Mouse (Mus musculus) embryonic facial prominence, embryonic 13.5 days (tissue): ENCODE measurements at regions not wholly inside any gene's neighbourhood (a gene's known extent, or its start where the extent isn't known, plus 50 kb on each side); places are given as distances from the start of the nearest gene placed in this dataset.
A peak's percentile ranks its signal among the peaks of the same experiment; 100 is the strongest.

Experiments used
- ATAC-seq: fragments of 200-750 bp; cut with Nextera tagmentation; 2 replicates; pipeline ENCODE4 v1.8.0; 2017; ENCODE audit warnings: low read depth; ENCODE audit not compliant: insufficient number of reproducible peaks, insufficient read depth, low FRiP score, low TSS enrichment
- H3K27ac ChIP-seq: fragments of 300-500 bp; sonication (generic); 2 replicates; pipeline ENCODE4 v1.5.1; 2015; ENCODE audit warnings: moderate library complexity, mild to moderate bottlenecking, inconsistent platforms
- H3K27me3 ChIP-seq: fragments of 300-500 bp; sonication (generic); 2 replicates; pipeline ENCODE4 v1.6.1; 2015; ENCODE audit warnings: mild to moderate bottlenecking, inconsistent platforms
- H3K36me3 ChIP-seq: fragments of 300-500 bp; sonication (generic); 2 replicates; pipeline ENCODE4 v1.6.1; 2015; ENCODE audit warnings: mild to moderate bottlenecking, inconsistent platforms
- H3K4me1 ChIP-seq: fragments of 300-500 bp; sonication (generic); 2 replicates; pipeline ENCODE4 v1.6.1; 2015; ENCODE audit warnings: inconsistent platforms
- H3K4me2 ChIP-seq: fragments of 300-500 bp; sonication (generic); 2 replicates; pipeline ENCODE4 v1.6.1; 2015; ENCODE audit warnings: moderate library complexity, mild to moderate bottlenecking, inconsistent platforms
- H3K4me3 ChIP-seq: fragments of 300-500 bp; sonication (generic); 2 replicates; pipeline ENCODE4 v1.5.1; 2015; ENCODE audit warnings: mild to moderate bottlenecking, inconsistent platforms
- H3K9ac ChIP-seq: fragments of 300-500 bp; sonication (generic); 2 replicates; pipeline ENCODE4 v1.6.1; 2015; ENCODE audit warnings: mild to moderate bottlenecking, inconsistent platforms
- H3K9me3 ChIP-seq: fragments of 300-500 bp; sonication (generic); 2 replicates; pipeline ENCODE4 v1.6.1; 2016; ENCODE audit warnings: inconsistent platforms
- WGBS: fragments of 180-500 bp; shearing (Covaris S2); methylation state at CpG from one replicate; pipeline ENCODE4 v1.1.7; 2015; ENCODE audit warnings: mixed read lengths; 5-methylcytosine and 5-hydroxymethylcytosine counted together

DNA sequence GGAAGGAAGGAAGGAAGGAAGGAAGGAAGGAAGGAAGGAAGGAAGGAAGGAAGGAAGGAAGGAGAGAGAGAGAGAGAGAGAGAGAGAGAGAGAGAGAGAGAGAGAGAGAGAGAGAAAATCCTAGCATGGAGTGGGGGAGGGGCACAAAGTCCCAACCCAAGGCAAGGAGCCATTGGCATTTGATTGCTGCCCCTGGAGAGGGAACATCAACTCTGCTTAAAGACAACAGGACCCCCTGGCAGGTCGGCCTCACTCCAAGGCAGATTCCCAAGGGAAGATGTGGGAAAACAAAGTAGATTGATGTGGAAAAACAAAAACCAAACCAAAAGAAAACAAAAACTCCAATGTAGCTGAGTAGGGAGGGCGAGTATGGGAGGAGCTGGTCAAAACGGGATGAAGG lies 49.9 kb upstream of the Fzd10 start:
- no peak for ATAC-seq
- H3K27ac ChIP-seq: no peak overlapping the region
- WGBS: 18% methylated on average over 3 of the region's 3 CpGs
- no peak overlapping the region for H3K4me2 ChIP-seq
- peaks cover 17% of the 10 kb centered on the region for H3K4me1 ChIP-seq
- H3K27me3 ChIP-seq: peaks cover 21% of the 10 kb centered on the region
- no peaks in the 10 kb centered on the region for H3K36me3 ChIP-seq
- no peak overlapping the region for H3K9ac ChIP-seq
- no peak overlapping the region for H3K4me3 ChIP-seq
- no peaks in the 10 kb centered on the region for H3K9me3 ChIP-seq

DNA sequence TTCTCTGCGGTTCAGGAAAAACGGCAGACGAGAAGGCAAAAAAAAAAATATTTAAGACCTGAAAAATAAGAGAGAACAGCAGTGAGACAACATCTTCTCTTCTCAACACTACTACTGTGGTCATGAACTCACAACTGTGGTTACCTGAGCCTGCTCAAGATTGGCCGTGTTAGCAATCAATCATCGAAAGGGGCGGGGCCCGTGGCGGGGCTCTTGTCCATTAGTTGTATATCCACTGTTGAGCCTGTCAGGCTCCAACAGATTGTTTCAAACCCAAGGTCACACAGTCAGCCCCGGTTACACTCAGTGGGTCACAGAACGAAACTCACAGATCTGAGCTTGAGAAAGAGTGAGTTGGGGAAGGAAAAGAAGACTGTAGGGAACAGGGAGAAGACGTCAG lies 50.8 kb upstream of the Fzd10 start:
- H3K27ac ChIP-seq: no peak overlapping the region
- peaks cover 17% of the 10 kb centered on the region for H3K4me1 ChIP-seq
- no peak for ATAC-seq
- WGBS: 85% methylated on average over 11 of the region's 11 CpGs
- no peak overlapping the region for H3K9ac ChIP-seq
- H3K9me3 ChIP-seq: no peaks in the 10 kb centered on the region
- no peaks in the 10 kb centered on the region for H3K36me3 ChIP-seq
- H3K4me2 ChIP-seq: no peak overlapping the region
- peaks cover 25% of the 10 kb centered on the region for H3K27me3 ChIP-seq
- H3K4me3 ChIP-seq: no peak overlapping the region

DNA sequence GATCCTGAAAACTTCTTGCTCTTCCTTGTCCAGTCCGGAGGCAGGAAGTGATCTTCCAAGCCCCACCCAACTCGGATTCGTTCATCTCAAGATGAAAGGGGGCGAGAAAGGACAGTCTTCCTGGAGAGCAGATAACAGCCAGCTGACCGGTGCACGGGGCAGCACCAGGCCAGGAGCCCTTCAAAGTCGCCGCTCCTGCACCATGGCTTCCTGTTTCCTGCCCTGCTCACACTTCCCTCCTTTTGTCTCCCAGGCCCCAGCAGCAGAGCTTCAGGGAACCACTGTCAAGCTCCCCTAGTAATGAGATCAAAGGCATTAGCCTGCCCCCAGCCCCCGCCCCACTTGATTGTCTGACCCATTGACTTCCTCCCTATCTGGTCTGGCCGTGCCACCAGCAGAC lies 58.6 kb upstream of the Fzd10 start:
- H3K27ac ChIP-seq: no peak overlapping the region
- H3K4me3 ChIP-seq: no peak overlapping the region
- H3K27me3 ChIP-seq: 0 out of 2 replicates have a peak, but pooled peaks cover 4% of the 10 kb centered on the region
- no peak for ATAC-seq
- 18% methylated on average over 10 of the region's 10 CpGs for WGBS
- no peak overlapping the region for H3K9ac ChIP-seq
- no peaks in the 10 kb centered on the region for H3K36me3 ChIP-seq
- H3K9me3 ChIP-seq: no peaks in the 10 kb centered on the region
- H3K4me2 ChIP-seq: no peak overlapping the region
- H3K4me1 ChIP-seq: peaks cover 9% of the 10 kb centered on the region

DNA sequence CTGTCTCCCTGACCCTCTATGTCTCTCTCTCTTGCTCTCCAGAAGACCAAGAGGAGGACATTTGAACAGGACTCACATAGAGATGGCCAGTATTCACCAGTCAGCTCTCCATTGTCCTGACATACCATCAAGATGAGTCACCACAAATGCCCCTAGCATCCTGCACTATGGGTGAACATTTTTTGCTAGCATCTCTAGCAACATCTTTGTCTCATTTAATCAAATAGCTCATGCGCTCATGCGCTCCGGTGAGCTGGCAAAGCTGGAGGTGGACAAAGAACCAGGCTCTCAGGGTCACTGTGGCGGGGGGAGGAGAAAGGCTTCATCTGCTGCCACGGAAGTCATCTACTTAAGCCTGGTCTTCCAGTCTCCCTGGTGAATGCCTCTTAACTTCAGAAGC lies 62.0 kb upstream of the Fzd10 start:
- no peaks in the 10 kb centered on the region for H3K9me3 ChIP-seq
- no peak overlapping the region for H3K27ac ChIP-seq
- 71% methylated on average over 5 of the region's 5 CpGs for WGBS
- no peak overlapping the region for H3K9ac ChIP-seq
- no peaks in the 10 kb centered on the region for H3K36me3 ChIP-seq
- no peak for ATAC-seq
- no peak overlapping the region for H3K4me3 ChIP-seq
- no peak overlapping the region for H3K4me2 ChIP-seq
- H3K4me1 ChIP-seq: peaks cover 21% of the 10 kb centered on the region
- H3K27me3 ChIP-seq: no peaks in the 10 kb centered on the region

DNA sequence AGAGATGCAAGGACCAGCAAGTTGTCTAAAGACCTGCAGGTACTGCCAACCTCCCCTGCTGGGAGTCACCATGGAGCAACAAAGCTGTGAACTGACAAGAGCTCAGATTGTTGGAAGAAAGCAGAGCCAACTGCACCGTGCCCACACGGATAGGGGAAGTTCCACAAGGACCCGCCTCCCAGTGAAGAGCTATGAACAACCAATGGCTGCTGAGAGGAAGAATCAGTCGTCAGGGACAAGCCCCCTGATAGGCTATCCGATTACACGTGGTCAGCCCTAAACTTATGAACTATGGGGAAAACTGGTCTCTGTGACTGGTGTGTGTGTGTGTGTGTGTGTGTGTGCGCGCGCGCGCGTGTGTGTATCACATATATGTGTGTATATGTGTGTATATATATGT lies 63.4 kb upstream of the Fzd10 start:
- no peaks in the 10 kb centered on the region for H3K27me3 ChIP-seq
- no peaks in the 10 kb centered on the region for H3K9me3 ChIP-seq
- H3K4me2 ChIP-seq: peak overlapping the region; percentile 53
- no peak overlapping the region for H3K27ac ChIP-seq
- H3K4me1 ChIP-seq: peaks cover 21% of the 10 kb centered on the region
- H3K9ac ChIP-seq: peak overlapping the region; percentile 46; the same call in 1 of the 2 replicates
- no peaks in the 10 kb centered on the region for H3K36me3 ChIP-seq
- peak overlapping the region; percentile 20 for H3K4me3 ChIP-seq
- 58% methylated on average over 12 of the region's 12 CpGs for WGBS
- ATAC-seq: no peak

DNA sequence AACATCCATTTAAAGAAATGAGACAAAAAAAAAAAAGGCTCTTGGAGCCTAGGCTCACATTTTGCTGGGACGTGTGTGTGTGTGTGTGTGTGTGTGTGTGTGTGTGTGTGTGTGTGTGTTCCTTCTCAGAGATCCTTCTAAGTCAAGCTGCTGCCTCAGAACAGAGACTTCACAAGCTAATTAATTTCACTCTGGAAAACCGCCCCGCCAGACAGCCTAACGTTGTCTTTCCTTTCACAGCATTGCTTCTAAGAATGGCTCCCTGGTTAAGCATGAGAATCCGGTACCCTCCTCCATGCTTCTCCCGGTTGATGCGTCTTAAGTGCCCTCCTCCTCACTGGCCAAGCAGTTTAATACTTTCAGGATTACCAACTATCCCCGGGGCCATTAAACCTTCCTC lies 64.3 kb upstream of the Fzd10 start:
- H3K27ac ChIP-seq: no peak overlapping the region

DNA sequence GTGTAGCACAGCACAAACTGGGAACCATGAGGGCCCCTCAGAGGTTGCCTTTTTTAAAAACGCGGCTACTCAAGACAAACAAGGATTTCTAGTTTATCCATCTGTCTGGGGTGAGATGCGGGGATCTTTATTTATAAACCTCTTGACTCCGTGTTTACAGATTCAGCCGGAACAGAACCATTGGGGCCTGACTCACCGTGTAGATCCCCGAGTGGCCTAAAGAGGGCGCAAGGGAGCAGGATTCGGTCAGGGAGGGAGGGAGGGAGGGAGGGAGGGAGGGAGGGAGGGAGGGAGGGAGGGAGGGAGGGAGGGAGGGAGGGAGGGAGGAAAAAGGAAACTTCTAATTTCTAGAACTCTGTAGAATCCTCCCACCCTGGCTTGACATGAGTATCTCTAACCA lies 73.4 kb upstream of the Fzd10 start:
- H3K4me2 ChIP-seq: no peak overlapping the region
- ATAC-seq: no peak
- 34% methylated on average over 7 of the region's 9 CpGs for WGBS
- H3K4me1 ChIP-seq: peaks cover 17% of the 10 kb centered on the region
- no peaks in the 10 kb centered on the region; the same call in 1 of the 2 replicates for H3K27me3 ChIP-seq
- no peak overlapping the region for H3K9ac ChIP-seq
- no peaks in the 10 kb centered on the region for H3K9me3 ChIP-seq
- H3K36me3 ChIP-seq: no peaks in the 10 kb centered on the region
- no peak overlapping the region for H3K27ac ChIP-seq
- H3K4me3 ChIP-seq: no peak overlapping the region

More for the DNA sequence above, 64.3 kb upstream of the Fzd10 start:
- peak overlapping the region; percentile 53 for H3K4me2 ChIP-seq
- peak overlapping the region; percentile 20 for H3K4me3 ChIP-seq
- no peaks in the 10 kb centered on the region for H3K9me3 ChIP-seq
- H3K27me3 ChIP-seq: no peaks in the 10 kb centered on the region
- 15% methylated on average over 8 of the region's 8 CpGs for WGBS
- H3K9ac ChIP-seq: peak overlapping the region; percentile 46; the same call in 1 of the 2 replicates
- no peak for ATAC-seq
- peaks cover 14% of the 10 kb centered on the region for H3K4me1 ChIP-seq
- H3K36me3 ChIP-seq: no peaks in the 10 kb centered on the region

DNA sequence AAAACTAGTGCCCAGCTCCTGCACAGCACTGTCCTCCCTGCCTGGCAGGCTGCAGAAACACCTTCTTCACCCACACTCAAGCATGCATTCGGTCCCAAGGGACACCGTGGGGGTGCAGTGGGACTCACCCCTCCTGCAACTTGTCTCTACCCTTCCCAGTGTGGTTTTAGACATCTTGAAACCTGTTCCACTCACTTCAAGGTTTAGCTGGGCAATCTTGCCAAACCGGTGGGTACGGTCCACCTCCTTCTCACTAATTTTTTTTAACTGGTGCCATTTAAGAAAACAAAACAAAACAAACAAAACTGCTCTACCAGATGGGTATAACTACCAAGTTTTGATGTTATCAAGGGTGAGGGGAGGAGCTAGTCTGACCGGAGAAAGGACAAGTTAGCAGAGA lies 74.2 kb upstream of the Fzd10 start:
- WGBS: 66% methylated on average over 5 of the region's 5 CpGs
- H3K27ac ChIP-seq: no peak overlapping the region
- no peak for ATAC-seq

DNA sequence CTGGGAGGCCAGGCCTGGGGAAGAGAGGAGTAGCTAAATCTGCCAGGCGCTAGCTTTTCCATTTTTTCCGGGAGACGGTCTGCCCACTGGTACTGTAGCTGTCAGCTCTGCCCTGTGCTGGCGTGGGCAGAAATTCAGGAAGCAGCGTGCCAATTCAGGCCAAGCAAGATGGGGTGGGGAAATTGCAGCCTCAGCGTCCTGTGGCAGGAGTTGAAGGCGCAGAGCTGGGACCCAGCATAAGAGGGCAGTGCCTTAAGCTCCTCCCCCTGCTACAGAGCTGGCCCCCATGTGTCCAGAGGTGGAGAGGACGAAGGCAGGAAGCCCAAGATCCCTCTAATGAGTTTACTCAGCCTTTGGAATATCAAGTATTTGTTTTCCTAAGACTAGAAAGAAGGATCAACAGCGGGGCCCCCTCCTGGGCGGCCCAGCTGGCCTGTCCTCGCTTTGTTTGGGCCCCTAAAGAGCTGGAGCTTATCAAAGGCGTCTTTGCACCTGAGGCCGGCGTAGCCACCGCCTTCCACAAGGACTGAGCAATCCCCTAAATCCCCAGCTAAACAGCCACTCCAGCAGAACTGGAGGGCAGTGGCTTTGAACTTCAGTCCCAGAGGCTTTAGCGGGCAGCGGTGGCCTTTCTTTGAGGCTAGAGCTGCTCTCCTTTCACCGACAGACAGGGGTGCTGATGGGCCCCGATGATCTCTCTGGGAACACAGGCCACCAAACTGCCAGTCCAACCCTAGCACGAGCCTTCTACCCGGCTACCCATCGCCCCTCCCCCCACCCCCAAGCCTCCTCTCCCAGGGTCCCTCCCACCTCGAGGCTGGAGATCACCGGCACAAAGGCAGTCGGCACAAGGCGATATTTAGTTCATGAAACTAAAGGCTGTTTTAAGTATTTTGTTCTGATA lies 76.0 kb upstream of the Fzd10 start:
- H3K9ac ChIP-seq: 0 out of 2 replicates have a peak overlapping the region, but pooled peaks have one; percentile 16
- no peak overlapping the region for H3K4me2 ChIP-seq
- H3K4me3 ChIP-seq: no peak overlapping the region
- H3K27me3 ChIP-seq: peaks cover 8% of the 10 kb centered on the region; the same call in 1 of the 2 replicates
- 13% methylated on average over 26 of the region's 26 CpGs for WGBS
- H3K9me3 ChIP-seq: no peaks in the 10 kb centered on the region
- peaks cover 17% of the 10 kb centered on the region for H3K4me1 ChIP-seq
- ATAC-seq: no peak; the same call in 1 of the 2 replicates
- no peak overlapping the region for H3K27ac ChIP-seq
- no peaks in the 10 kb centered on the region for H3K36me3 ChIP-seq

More for the DNA sequence above, 74.2 kb upstream of the Fzd10 start:
- Histone ChIP-seq H3K4me1 (peaks cover 17% of the 10 kb centered on the region), H3K27me3 (no peaks in the 10 kb centered on the region; the same call in 1 of the 2 replicates), H3K4me3 (no peak overlapping the region), H3K9ac (no peak overlapping the region), H3K9me3 (no peaks in the 10 kb centered on the region), H3K36me3 (no peaks in the 10 kb centered on the region), H3K4me2 (no peak overlapping the region)

DNA sequence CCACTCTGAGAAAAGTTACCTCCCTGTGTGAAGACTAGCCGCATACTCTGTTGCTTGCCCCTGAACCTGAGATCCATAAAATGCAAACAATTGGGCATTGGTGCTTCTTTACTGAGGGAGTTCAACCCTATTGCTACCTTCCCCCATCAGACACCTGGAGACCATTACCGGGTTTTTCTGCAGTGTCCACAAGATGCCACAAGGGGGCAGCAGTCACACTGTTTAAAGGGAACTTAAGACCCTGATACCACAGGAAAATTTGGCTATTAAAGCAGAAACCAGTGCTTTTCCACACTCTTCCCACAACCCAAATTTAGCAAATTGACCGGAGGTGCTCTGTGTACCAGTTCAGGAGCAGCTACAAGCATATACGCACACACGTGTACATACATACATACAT lies 78.0 kb upstream of the Fzd10 start:
- H3K9ac ChIP-seq: no peak overlapping the region
- H3K27me3 ChIP-seq: peaks cover 15% of the 10 kb centered on the region; the same call in 1 of the 2 replicates
- 33% methylated on average over 5 of the region's 5 CpGs for WGBS
- H3K9me3 ChIP-seq: no peaks in the 10 kb centered on the region
- ATAC-seq: no peak
- peaks cover 19% of the 10 kb centered on the region for H3K4me1 ChIP-seq
- no peak overlapping the region for H3K27ac ChIP-seq
- H3K36me3 ChIP-seq: no peaks in the 10 kb centered on the region
- H3K4me3 ChIP-seq: no peak overlapping the region
- no peak overlapping the region for H3K4me2 ChIP-seq

DNA sequence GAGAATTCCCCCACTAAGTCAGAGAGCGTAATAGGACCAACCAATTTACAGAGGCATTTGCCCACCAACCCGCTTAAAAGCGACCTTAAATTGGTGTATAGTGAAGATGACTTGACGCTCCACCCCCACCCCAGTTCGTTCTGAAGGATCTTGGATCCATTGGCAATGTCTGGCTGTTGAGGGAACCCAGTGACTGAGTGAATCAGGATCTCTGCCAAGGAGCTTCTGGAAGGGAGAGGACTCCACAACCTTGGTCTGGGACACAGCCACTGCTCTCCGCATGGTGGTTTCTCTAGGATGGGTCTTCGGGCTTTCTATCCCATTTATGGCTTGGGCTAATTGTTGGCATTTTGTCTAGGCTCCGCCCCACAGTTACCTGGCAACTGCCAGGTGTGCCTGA lies 83.3 kb upstream of the Fzd10 start:
- Histone ChIP-seq H3K4me3 (no peak overlapping the region), H3K27me3 (peaks cover 23% of the 10 kb centered on the region), H3K36me3 (no peaks in the 10 kb centered on the region), H3K9ac (no peak overlapping the region), H3K4me2 (0 out of 2 replicates have a peak overlapping the region, but pooled peaks have one; percentile 14), H3K4me1 (peaks cover 5% of the 10 kb centered on the region; the same call in 1 of the 2 replicates), H3K9me3 (no peaks in the 10 kb centered on the region), H3K27ac (no peak overlapping the region)
- ATAC-seq: no peak
- WGBS: 44% methylated on average over 8 of the region's 8 CpGs

DNA sequence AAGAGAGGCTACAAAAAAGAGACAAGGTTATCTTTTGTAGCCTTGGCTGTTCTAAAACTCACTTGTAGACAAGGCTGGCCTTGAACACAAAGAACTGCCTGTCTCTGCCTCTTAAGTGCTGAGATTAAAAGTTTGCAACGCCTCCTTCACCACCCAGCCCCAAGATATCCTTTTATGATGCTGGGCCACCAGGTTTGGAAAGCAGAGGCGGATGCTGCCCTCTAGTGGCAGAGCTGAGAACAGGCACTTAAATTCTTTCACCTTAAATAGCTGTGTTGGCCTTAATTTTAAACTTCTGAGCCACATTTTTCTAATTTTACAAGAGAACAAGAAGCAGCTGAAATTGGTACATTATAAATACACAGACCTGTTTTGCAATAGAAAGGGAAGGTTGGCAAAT lies 82.5 kb upstream of the Tmem132d start:
- H3K9me3 ChIP-seq: no peaks in the 10 kb centered on the region
- H3K27ac ChIP-seq: no peak overlapping the region
- no peak for ATAC-seq
- no peak overlapping the region for H3K9ac ChIP-seq
- peaks cover 17% of the 10 kb centered on the region for H3K27me3 ChIP-seq
- H3K4me1 ChIP-seq: peaks cover 5% of the 10 kb centered on the region; the same call in 1 of the 2 replicates
- no peak overlapping the region for H3K4me2 ChIP-seq
- WGBS: 4% methylated on average over 2 of the region's 2 CpGs
- H3K4me3 ChIP-seq: no peak overlapping the region
- H3K36me3 ChIP-seq: no peaks in the 10 kb centered on the region
